Mouse (Mus musculus) thymus, adult 2 months (tissue): ENCODE results near the gene Gpr65.

Source experiments
- CTCF ChIP-seq: fragments of 200-500 bp; IDR thresholded peaks from 2 replicates; pipeline ENCODE4 v1.5.1; 2012; ENCODE audit warnings: mild to moderate bottlenecking, control low read depth, low read length, moderate library complexity, borderline replicate concordance; ENCODE audit not compliant: control insufficient read depth, poor library complexity, insufficient read depth; ENCODE audit errors: extremely low read depth
- POLR2A ChIP-seq: fragments of 200-500 bp; IDR thresholded peaks from 2 replicates; pipeline ENCODE4 v1.6.1; 2012; ENCODE audit warnings: mild to moderate bottlenecking, low read length, control low read depth, moderate library complexity; ENCODE audit not compliant: control insufficient read depth, poor library complexity, insufficient read depth; ENCODE audit errors: extremely low read depth

GRCm38 (mm10) chr12:98223286-98223685 lies 45.1 kb upstream of the Gpr65 start:
- TF ChIP-seq CTCF (no peak), POLR2A (no peak)
